Mouse (Mus musculus) forebrain, embryonic 12.5 days (tissue): ENCODE measurements at regions not wholly inside any gene's neighbourhood (a gene's known extent, or its start where the extent isn't known, plus 50 kb on each side); places are given as distances from the start of the nearest gene placed in this dataset.

Experiments used
- ATAC-seq: fragments of 200-750 bp; cut with Nextera tagmentation; 2 replicates; pipeline ENCODE4 v1.8.0; 2017; ENCODE audit warnings: moderate TSS enrichment; ENCODE audit not compliant: low FRiP score
- H3K27ac ChIP-seq: fragments of 300-500 bp; sonication (generic); 2 replicates; pipeline ENCODE4 v1.5.1; 2016; ENCODE audit warnings: mild to moderate bottlenecking
- H3K27me3 ChIP-seq: fragments of 300-500 bp; sonication (generic); 2 replicates; pipeline ENCODE4 v1.6.1; 2016; ENCODE audit warnings: mild to moderate bottlenecking
- H3K36me3 ChIP-seq: fragments of 300-500 bp; sonication (generic); replicated peaks from 2 replicates; pipeline ENCODE4 v1.6.1; 2016; ENCODE audit warnings: mild to moderate bottlenecking
- H3K4me1 ChIP-seq: fragments of 300-500 bp; sonication (generic); 2 replicates; pipeline ENCODE4 v1.6.1; 2016
- H3K4me2 ChIP-seq: fragments of 300-500 bp; sonication (generic); 2 replicates; pipeline ENCODE4 v1.6.1; 2016; ENCODE audit warnings: mild to moderate bottlenecking, moderate library complexity
- H3K4me3 ChIP-seq: fragments of 300-500 bp; sonication (generic); replicated peaks from 2 replicates; pipeline ENCODE4 v1.5.1; 2016; ENCODE audit warnings: mild to moderate bottlenecking
- H3K9ac ChIP-seq: fragments of 300-500 bp; sonication (generic); 2 replicates; pipeline ENCODE4 v1.6.1; 2016; ENCODE audit warnings: mild to moderate bottlenecking
- H3K9me3 ChIP-seq: fragments of 300-500 bp; sonication (generic); 2 replicates; pipeline ENCODE4 v1.6.1; 2016
- WGBS: fragments of 180-500 bp; shearing (Covaris S2); methylation state at CpG from one replicate; pipeline ENCODE4 v1.1.7; 2016; 5-methylcytosine and 5-hydroxymethylcytosine counted together

DNA sequence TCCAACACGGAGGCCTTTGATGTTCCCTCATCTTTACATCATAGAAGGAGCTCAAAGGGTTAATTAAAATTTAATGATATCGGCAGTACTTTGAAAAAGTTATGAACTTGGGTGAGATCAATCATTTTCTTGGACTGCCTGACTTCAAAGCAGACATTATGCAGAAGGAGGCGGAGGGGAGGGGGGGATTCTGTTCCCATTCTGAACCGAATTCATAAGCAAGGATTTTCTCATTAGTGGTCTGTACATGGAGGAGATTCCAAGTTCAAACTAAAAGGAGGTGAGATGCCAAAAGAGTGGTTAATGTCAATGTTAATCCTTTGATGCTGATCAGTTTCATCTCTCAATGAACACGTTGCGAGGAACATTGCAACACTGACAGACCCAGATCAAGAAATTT lies 1110.7 kb upstream of the Tenm2 start:
- no peaks in the 10 kb centered on the region for H3K36me3 ChIP-seq
- H3K4me2 ChIP-seq = no peak overlapping the region
- H3K4me3 ChIP-seq = no peak overlapping the region
- no peaks in the 10 kb centered on the region for H3K4me1 ChIP-seq
- WGBS = 52% methylated on average over 6 of the region's 6 CpGs
- ATAC-seq = peak; percentile 46; the same call in 1 of the 2 replicates
- no peaks in the 10 kb centered on the region for H3K9me3 ChIP-seq
- no peak overlapping the region for H3K9ac ChIP-seq
- no peak overlapping the region for H3K27ac ChIP-seq
- no peaks in the 10 kb centered on the region for H3K27me3 ChIP-seq

DNA sequence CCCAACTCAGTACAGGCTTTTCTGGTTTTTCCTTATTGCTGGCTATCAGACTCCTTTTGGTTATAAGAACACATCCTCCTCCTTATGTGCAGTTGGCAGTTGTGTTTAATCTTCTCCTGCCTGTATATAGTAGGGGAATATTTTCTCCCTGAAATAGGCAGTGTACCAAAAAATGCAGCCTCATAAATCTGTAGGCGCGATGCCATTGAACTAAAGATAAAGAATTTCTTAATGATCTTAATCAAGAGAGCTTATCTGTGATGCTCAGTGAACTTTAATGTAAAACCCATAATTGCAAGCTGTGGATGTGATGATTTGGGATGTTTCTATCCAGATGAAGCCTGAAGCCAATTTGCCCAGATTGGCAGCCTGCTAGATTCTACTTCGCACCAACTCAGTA lies 1099.6 kb upstream of the Tenm2 start:
- H3K9ac ChIP-seq = no peak overlapping the region
- no peak for ATAC-seq
- H3K36me3 ChIP-seq = no peaks in the 10 kb centered on the region
- H3K4me3 ChIP-seq = no peak overlapping the region
- no peak overlapping the region for H3K27ac ChIP-seq
- no peaks in the 10 kb centered on the region for H3K4me1 ChIP-seq
- no peaks in the 10 kb centered on the region for H3K9me3 ChIP-seq
- no peak overlapping the region for H3K4me2 ChIP-seq
- 82% methylated on average over 3 of the region's 3 CpGs for WGBS
- no peaks in the 10 kb centered on the region for H3K27me3 ChIP-seq

DNA sequence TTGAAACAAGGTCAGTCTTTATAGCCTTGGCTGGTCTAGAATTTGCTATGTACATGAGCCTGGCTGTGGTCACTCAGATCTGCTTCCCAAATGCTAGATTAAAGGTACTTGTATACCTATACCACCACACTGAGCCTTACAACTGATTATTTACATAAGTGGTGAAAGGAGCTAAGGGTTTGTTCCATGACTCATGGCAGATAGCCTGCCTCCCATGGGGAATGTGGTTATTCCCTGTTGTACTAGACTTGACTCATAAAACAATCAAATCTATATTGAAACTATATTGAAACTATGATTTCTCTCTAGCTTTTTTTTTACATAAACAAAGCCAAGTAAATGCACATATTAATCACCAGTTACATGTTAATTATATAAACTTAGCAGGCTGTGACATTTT lies 1061.9 kb upstream of the Tenm2 start:
- no peak for ATAC-seq
- Histone ChIP-seq H3K36me3 (no peaks in the 10 kb centered on the region), H3K4me1 (no peaks in the 10 kb centered on the region), H3K27ac (no peak overlapping the region), H3K27me3 (no peaks in the 10 kb centered on the region), H3K4me3 (no peak overlapping the region), H3K9me3 (no peaks in the 10 kb centered on the region), H3K4me2 (no peak overlapping the region), H3K9ac (no peak overlapping the region)

DNA sequence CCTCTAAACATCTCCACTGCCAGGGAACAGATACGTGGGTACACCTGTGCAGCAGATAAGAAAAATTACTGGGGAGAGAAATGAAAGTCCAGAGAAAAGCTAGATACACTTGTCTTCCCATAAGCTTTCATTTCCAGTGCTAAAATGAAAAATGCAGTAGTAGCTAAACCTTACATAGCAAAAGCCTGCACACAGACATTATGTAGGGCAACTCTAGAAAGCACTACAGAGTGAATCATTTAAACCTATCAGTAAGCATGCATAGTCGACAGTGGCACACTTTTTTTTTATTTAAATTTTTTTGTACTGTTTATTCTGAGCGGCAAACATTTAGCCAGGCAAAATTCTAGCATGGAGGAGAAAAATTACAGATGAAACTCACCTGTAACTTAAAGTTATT lies 1055.5 kb upstream of the Tenm2 start:
- Histone ChIP-seq H3K9me3 (no peaks in the 10 kb centered on the region), H3K36me3 (no peaks in the 10 kb centered on the region), H3K4me2 (no peak overlapping the region), H3K4me3 (no peak overlapping the region), H3K27ac (no peak overlapping the region), H3K27me3 (no peaks in the 10 kb centered on the region), H3K4me1 (no peaks in the 10 kb centered on the region), H3K9ac (no peak overlapping the region)
- no peak for ATAC-seq
- WGBS = 85% methylated on average over 3 of the region's 3 CpGs

DNA sequence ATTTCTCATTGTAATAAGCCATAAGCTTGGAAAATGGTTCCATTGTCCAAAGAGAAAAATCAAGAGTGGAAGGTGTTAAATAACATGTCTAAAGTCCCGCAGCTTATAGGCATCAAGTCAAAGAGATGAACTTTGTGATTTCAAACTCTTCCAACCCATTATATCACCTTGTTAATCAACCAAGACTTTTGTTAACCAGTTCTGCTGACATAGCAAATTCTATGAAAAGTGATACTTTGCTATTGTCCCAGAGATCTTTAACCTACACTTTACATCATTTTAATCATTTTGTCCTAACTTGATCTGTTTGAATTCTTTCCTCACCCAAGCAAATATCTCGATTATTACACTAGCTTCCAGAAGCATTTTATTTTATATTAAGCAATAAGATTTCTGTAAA lies 1045.2 kb upstream of the Tenm2 start:
- Histone ChIP-seq H3K27ac (no peak overlapping the region), H3K4me3 (no peak overlapping the region), H3K4me2 (no peak overlapping the region), H3K36me3 (no peaks in the 10 kb centered on the region), H3K27me3 (no peaks in the 10 kb centered on the region), H3K9me3 (no peaks in the 10 kb centered on the region), H3K4me1 (no peaks in the 10 kb centered on the region), H3K9ac (no peak overlapping the region)
- WGBS = 85% methylated on average over 2 of the region's 2 CpGs
- ATAC-seq = no peak
